Comparison of ENCODE assay signal across 8 mouse cellular contexts in the genomic region with DNA sequence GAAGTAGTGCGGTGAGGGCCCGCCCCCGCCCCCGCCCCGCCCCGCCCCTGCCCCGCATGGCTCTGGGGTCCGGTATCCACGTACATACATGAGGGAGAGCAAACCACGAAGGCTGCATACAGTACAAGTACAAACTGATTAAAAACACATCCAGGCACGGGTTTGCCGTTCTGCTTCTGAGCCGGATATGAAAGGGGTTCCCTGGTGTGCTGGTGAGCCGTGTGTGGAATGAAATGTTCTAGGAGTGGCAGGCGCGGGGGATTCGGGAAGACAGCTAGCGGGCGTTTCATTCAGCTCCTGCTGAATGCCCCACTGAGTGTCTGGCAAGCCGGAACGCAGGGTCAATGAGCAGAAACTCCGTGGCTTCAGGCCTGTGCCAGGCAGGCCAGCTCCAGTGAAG. TPM values are rescaled to one million over a fixed set of nuclear protein-coding genes. Genes with fewer than 3 reads are reported as not detected.
DNase-seq lines count a peak whose midpoint lies in the region.

No protein-coding gene starts in this region.

- DNase-seq in cerebellum, adult 9-11 months: peak; percentile 14
- DNase-seq in cerebellum, adult 8-10 months: no peak
- peak; percentile 23 to 41 for DNase-seq in right cerebral cortex, adult 2 months (ENCODE audit: low spot score in 2 of 2)
- DNase-seq in right cerebral cortex, postnatal 36 days (ENCODE audit: low spot score in 2 of 2): no peak
- DNase-seq in layer of hippocampus, postnatal 14 days (ENCODE audit: low spot score in 2 of 2): peak; percentile 56 to 63
- DNase-seq in retina, postnatal 1 day: peak; percentile 50
- no peak for DNase-seq in frontal cortex, postnatal 25 days (ENCODE audit: low spot score in 2 of 2)
- DNase-seq in testis, postnatal 10 days (ENCODE audit: low spot score): no peak

RNA-seq across cellular contexts. Expression of a gene that starts 36.6 kb away (rescaled TPM):
- total RNA-seq in layer of hippocampus, postnatal 14 days (2021): not detected

Comparison
In these comparisons a context has a peak if more than half of its experiments do, and no peak if none do; other contexts are left out.
1. DNase-seq: peak in cerebellum, adult 9-11 months (single experiment), right cerebral cortex, adult 2 months (2 of 2), layer of hippocampus, postnatal 14 days (2 of 2) and retina, postnatal 1 day (single experiment); none in cerebellum, adult 8-10 months (single experiment), right cerebral cortex, postnatal 36 days (0 of 2), frontal cortex, postnatal 25 days (0 of 2) and testis, postnatal 10 days (single experiment).